Mouse (Mus musculus) layer of hippocampus, postnatal 14 days (tissue): ENCODE measurements at regions not wholly inside any gene's neighbourhood (a gene's known extent, or its start where the extent isn't known, plus 50 kb on each side); places are given as distances from the start of the nearest gene placed in this dataset.
A peak's percentile ranks its signal among the peaks of the same experiment; 100 is the strongest.

Source experiments
- DNase-seq, 2 experiments: peaks; one replicate each; pipeline ENCODE4 v3.0.0; 2021 to 2022; ENCODE audit warnings: low spot score in 2 of 2, mixed read lengths in 1 of 2

- no peak for DNase-seq
These were observed 131.9 kb upstream of the Zfp462 start for GRCm38 (mm10) chr4:54812740-54813634.

- peak in 1 of 2 experiments; percentile 41 for DNase-seq
These were observed 107.5 kb upstream of the Zfp462 start for GRCm38 (mm10) chr4:54837326-54837725.

- DNase-seq: no peak
These were observed 106.7 kb upstream of the Zfp462 start for GRCm38 (mm10) chr4:54838111-54838510.

GRCm38 (mm10) chr4:54838794-54839193 lies 106.1 kb upstream of the Zfp462 start:
- no peak for DNase-seq

GRCm38 (mm10) chr4:54852991-54853925 lies 91.6 kb upstream of the Zfp462 start:
- DNase-seq: no peak

GRCm38 (mm10) chr4:54858604-54859003 lies 86.2 kb upstream of the Zfp462 start:
- no peak for DNase-seq

GRCm38 (mm10) chr4:54866062-54866461 lies 78.8 kb upstream of the Zfp462 start:
- no peak for DNase-seq

- no peak for DNase-seq
These were observed 70.6 kb upstream of the Zfp462 start for GRCm38 (mm10) chr4:54874136-54874827.

GRCm38 (mm10) chr4:54875506-54875905 lies 69.3 kb upstream of the Zfp462 start:
- DNase-seq: no peak

- DNase-seq: no peak
These were observed 67.5 kb upstream of the Zfp462 start for GRCm38 (mm10) chr4:54877361-54877760.

GRCm38 (mm10) chr4:54878531-54878930 lies 66.3 kb upstream of the Zfp462 start:
- DNase-seq: no peak

- DNase-seq: no peak
These were observed 51.6 kb upstream of the Zfp462 start for GRCm38 (mm10) chr4:54893288-54893687.
